Mouse (Mus musculus) midbrain, embryonic 11.5 days (tissue): ENCODE results near the gene Ikbkg. TPM values are rescaled to one million over a fixed set of nuclear protein-coding genes. Genes with fewer than 3 reads are reported as not detected.

Experiments used
- ATAC-seq: fragments of 200-750 bp; cut with Nextera tagmentation; 2 replicates; pipeline ENCODE4 v1.8.0; 2017; ENCODE audit warnings: moderate TSS enrichment, moderate library complexity; ENCODE audit not compliant: low FRiP score
- DNase-seq: peaks from one replicate; pipeline ENCODE4 v3.0.0; 2015; ENCODE audit warnings: low spot score; ENCODE audit errors: missing footprints
- H3K27ac ChIP-seq: fragments of 300-500 bp; sonication (generic); 2 replicates; pipeline ENCODE4 v1.5.1; 2014; ENCODE audit warnings: low read depth, low read length
- H3K27me3 ChIP-seq: fragments of 300-500 bp; sonication (generic); 2 replicates; pipeline ENCODE4 v1.6.1; 2014; ENCODE audit warnings: mild to moderate bottlenecking, low read length, moderate library complexity, mixed read lengths; ENCODE audit not compliant: control insufficient read depth, insufficient read depth
- H3K36me3 ChIP-seq: fragments of 300-500 bp; sonication (generic); 2 replicates; pipeline ENCODE4 v1.6.1; 2014; ENCODE audit warnings: mild to moderate bottlenecking, low read length, moderate library complexity, mixed read lengths; ENCODE audit not compliant: control insufficient read depth, insufficient read depth
- H3K4me1 ChIP-seq: fragments of 300-500 bp; sonication (generic); 2 replicates; pipeline ENCODE4 v1.6.1; 2014; ENCODE audit warnings: low read length; ENCODE audit not compliant: control insufficient read depth, insufficient read depth
- H3K4me2 ChIP-seq: fragments of 300-500 bp; sonication (generic); 2 replicates; pipeline ENCODE4 v1.6.1; 2014; ENCODE audit warnings: mild to moderate bottlenecking, moderate library complexity
- H3K4me3 ChIP-seq: fragments of 300-500 bp; sonication (generic); 2 replicates; pipeline ENCODE4 v1.5.1; 2014; ENCODE audit warnings: low read depth, low read length
- H3K9ac ChIP-seq: fragments of 300-500 bp; sonication (generic); 2 replicates; pipeline ENCODE4 v1.6.1; 2014; ENCODE audit warnings: low read length
- H3K9me3 ChIP-seq: fragments of 300-500 bp; sonication (generic); 2 replicates; pipeline ENCODE4 v1.6.1; 2016; ENCODE audit warnings: low read length; ENCODE audit not compliant: control insufficient read depth
- WGBS: fragments of 180-500 bp; shearing (Covaris S2); extraction: QIAGEN DNeasy Blood & Tissue Kit; methylation state at CpG from one replicate; pipeline ENCODE4 v1.1.7; 2014; 5-methylcytosine and 5-hydroxymethylcytosine counted together
- polyA plus RNA-seq: library from polyadenylated mRNA; unstranded; fragments of >200 nt; fragmentation: Nextera tagmentation; extraction: Ambion mirVana; gene quantifications from 2 replicates; pipeline ENCODE4 v1.2.1, GENCODE M21; 2014

Gene Ikbkg
- polyA plus RNA-seq, 1 experiment from 2014 or later = 22.8 TPM

DNA sequence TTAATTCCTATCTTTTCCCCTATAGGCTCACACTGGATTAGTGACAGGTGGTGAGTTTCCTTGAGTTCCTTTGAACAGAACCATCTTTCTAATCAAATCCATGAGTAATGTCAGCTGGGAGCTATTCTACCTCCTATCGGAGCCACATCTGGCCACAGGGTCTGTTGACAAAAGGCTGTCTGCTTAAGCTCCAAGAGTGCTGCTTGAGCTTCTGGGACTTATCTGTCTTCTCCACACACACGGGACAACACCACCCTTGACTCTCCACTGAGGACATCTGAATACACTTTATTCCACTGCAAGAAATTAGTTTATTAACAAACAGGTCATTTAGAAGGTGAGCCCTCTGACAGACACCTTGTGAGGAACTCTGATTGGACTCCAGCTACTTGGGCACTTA lies 8.6 kb upstream of the Ikbkg start:
- H3K36me3 ChIP-seq = no peaks in the 10 kb centered on the region
- no peak for ATAC-seq
- H3K27ac ChIP-seq = no peak overlapping the region
- no peak overlapping the region for H3K4me2 ChIP-seq
- H3K4me3 ChIP-seq = no peak overlapping the region
- DNase-seq = no peak
- no peaks in the 10 kb centered on the region for H3K9me3 ChIP-seq
- H3K4me1 ChIP-seq = no peaks in the 10 kb centered on the region
- H3K9ac ChIP-seq = no peak overlapping the region
- WGBS = 88% methylated on average over 2 of the region's 2 CpGs
- no peaks in the 10 kb centered on the region for H3K27me3 ChIP-seq

DNA sequence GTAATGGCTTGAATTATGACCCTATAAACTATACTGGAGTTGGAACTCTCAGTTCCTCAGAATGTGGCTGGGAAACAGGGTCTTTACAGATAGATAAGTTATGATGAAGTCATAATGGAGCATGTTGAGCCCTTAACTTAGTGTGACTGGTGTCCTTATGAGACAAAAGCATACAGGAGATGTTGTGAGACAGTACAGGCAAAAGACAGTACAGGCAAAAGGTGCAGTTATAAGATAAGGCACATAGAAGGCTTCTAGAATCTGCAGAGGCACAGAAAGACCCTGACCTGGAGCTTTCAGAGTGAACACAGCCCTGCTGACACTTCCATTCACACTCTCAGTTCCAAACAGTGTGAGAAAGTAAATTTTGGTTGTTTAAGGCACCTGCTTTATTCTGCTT lies 4.9 kb upstream of the Ikbkg start:
- Histone ChIP-seq H3K9ac (no peak overlapping the region), H3K4me2 (no peak overlapping the region), H3K27ac (no peak overlapping the region), H3K36me3 (no peaks in the 10 kb centered on the region), H3K4me1 (no peaks in the 10 kb centered on the region), H3K9me3 (no peaks in the 10 kb centered on the region), H3K4me3 (no peak overlapping the region), H3K27me3 (no peaks in the 10 kb centered on the region)
- ATAC-seq (no peak), DNase-seq (no peak)

GRCm38 (mm10) chrX:74400136-74400535 lies 7.0 kb downstream of the Ikbkg start:
- Histone ChIP-seq H3K4me3 (no peak overlapping the region), H3K9me3 (no peaks in the 10 kb centered on the region), H3K9ac (no peak overlapping the region), H3K27ac (no peak overlapping the region), H3K27me3 (no peaks in the 10 kb centered on the region), H3K36me3 (no peaks in the 10 kb centered on the region), H3K4me1 (no peaks in the 10 kb centered on the region), H3K4me2 (no peak overlapping the region)
- ATAC-seq (no peak), DNase-seq (no peak)
- 81% methylated on average over 3 of the region's 3 CpGs for WGBS

DNA sequence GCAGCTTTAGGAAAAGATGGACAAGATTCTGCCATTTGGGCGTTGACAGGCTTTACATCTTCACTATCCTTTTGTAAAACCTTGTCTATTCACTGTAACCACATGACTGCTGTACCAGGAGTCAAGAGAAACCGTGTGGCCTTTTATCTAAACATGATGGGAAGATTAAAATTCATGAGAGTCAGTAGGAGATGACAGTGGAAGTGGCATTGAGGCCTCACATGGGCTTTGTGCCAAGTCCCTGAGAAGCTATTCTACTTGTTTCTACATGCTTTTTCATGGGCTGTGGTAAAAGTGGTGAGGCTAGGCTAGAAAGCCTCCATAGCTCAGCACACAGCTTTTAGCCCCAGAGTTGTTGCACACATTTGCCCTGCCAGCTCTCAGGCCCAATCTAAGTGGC lies 15.2 kb downstream of the Ikbkg start:
- Histone ChIP-seq H3K9ac (no peak overlapping the region), H3K9me3 (no peaks in the 10 kb centered on the region), H3K4me3 (no peak overlapping the region), H3K4me1 (no peaks in the 10 kb centered on the region), H3K27ac (no peak overlapping the region), H3K36me3 (no peaks in the 10 kb centered on the region), H3K4me2 (no peak overlapping the region), H3K27me3 (no peaks in the 10 kb centered on the region)
- no peak for ATAC-seq
- DNase-seq = no peak
- WGBS = 47% methylated on average over 2 of the region's 2 CpGs

DNA sequence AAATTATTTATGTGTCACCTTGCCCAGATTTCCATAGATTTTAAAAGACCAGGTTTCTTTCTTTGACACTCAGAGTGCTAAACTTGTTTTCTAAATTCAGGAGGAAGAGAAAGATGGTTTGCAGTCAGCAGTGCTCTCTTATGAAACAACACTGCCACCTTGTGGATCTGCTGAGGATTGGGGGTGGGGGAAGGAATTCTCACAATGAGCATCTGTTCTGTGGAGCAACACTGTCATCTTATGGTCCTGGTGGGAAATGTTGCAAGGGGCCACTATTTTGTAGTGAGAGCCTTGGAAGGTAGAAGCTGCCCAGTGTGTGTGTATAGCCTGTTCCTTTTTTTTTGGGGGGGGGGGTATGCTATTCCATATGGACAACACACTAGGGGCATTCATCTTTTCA lies 20.3 kb downstream of the Ikbkg start:
- Histone ChIP-seq H3K9ac (no peak overlapping the region), H3K4me3 (no peak overlapping the region), H3K27ac (no peak overlapping the region), H3K4me2 (no peak overlapping the region), H3K36me3 (no peaks in the 10 kb centered on the region), H3K9me3 (no peaks in the 10 kb centered on the region), H3K27me3 (no peaks in the 10 kb centered on the region), H3K4me1 (no peaks in the 10 kb centered on the region)
- DNase-seq (peak; percentile 91), ATAC-seq (peak; percentile 72)

DNA sequence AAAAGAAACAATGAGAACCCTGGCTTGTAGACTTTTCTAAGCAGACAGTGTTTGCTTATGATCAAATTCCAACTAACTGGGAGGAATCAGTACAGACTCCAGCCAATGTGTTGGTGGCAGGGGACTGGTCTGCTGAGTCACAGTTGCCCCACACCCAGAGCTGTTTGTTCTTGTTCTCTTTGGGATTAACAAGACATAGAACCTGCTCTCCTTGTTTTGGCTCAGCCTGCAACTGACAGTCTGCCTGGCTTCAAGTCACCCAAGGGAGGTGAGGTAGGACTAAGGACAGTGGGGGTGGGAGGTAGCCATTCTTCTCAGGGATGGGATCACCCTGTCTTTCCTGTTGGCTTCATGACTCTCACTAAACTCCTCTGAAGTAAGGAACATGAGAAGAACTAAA lies 31.4 kb downstream of the Ikbkg start:
- no peaks in the 10 kb centered on the region for H3K27me3 ChIP-seq
- ATAC-seq (no peak), DNase-seq (no peak)
- H3K9me3 ChIP-seq = no peaks in the 10 kb centered on the region
- no peak overlapping the region for H3K27ac ChIP-seq
- no peak overlapping the region for H3K9ac ChIP-seq
- H3K4me3 ChIP-seq = no peak overlapping the region
- H3K36me3 ChIP-seq = no peaks in the 10 kb centered on the region
- no peak overlapping the region for H3K4me2 ChIP-seq
- H3K4me1 ChIP-seq = no peaks in the 10 kb centered on the region

DNA sequence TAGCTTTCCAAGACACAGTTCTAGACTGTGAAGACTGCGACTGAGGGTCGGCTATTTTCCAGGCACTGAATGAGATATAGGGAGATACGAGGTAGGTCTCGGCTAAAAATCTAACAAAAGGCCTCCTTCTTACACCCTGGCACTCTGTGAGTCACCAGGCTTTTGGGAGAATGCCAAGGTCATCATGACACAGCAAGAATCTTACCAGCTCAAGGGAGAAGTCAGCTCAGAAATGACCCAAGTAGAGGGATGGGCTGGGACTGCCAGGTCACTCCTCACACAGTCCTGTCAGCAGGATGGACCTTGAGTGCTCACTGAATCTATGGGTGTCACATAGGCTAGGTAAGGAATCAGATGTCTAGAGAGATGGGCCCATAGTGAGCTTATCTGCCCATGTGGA lies 32.1 kb downstream of the Ikbkg start:
- Histone ChIP-seq H3K4me3 (no peak overlapping the region), H3K9ac (no peak overlapping the region), H3K4me1 (peaks cover under 1% of the 10 kb centered on the region; the same call in 1 of the 2 replicates), H3K4me2 (no peak overlapping the region), H3K27me3 (no peaks in the 10 kb centered on the region), H3K36me3 (no peaks in the 10 kb centered on the region), H3K9me3 (no peaks in the 10 kb centered on the region), H3K27ac (no peak overlapping the region)
- DNase-seq = no peak
- no peak for ATAC-seq
- 84% methylated on average over 4 of the region's 4 CpGs for WGBS

DNA sequence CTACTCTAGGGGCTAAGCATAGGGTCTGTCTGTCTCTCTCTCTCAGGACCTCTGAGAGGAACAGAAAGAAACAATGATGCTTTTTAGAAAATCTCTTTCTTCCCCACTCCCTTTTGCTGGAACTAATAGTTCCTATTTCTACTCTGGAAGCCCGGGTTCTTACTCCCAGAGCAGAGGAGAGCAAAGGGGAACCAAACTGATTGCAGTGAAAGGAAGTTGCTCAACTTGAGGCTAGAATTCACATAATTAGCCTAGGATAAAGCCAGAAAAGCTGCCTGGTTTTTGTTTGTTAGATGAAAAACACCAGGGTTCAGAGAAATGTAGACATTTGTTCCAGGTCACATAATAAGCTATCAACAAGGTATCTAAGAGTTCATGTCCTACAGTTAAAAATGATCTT lies 33.2 kb downstream of the Ikbkg start:
- WGBS = 70% methylated on average over 1 of the region's 1 CpGs

GRCm38 (mm10) chrX:74427116-74427515 lies 34.0 kb downstream of the Ikbkg start:
- ATAC-seq = no peak
- no peak for DNase-seq
- Histone ChIP-seq H3K27me3 (no peaks in the 10 kb centered on the region), H3K36me3 (no peaks in the 10 kb centered on the region), H3K27ac (no peak overlapping the region), H3K9me3 (no peaks in the 10 kb centered on the region), H3K4me3 (no peak overlapping the region), H3K4me1 (peaks cover 2% of the 10 kb centered on the region; the same call in 1 of the 2 replicates), H3K4me2 (no peak overlapping the region), H3K9ac (no peak overlapping the region)
- 78% methylated on average over 3 of the region's 3 CpGs for WGBS

More for the DNA sequence above, 33.2 kb downstream of the Ikbkg start:
- Histone ChIP-seq H3K36me3 (no peaks in the 10 kb centered on the region), H3K4me1 (peaks cover 2% of the 10 kb centered on the region; the same call in 1 of the 2 replicates), H3K27ac (no peak overlapping the region), H3K4me2 (no peak overlapping the region), H3K4me3 (no peak overlapping the region), H3K9me3 (no peaks in the 10 kb centered on the region), H3K27me3 (no peaks in the 10 kb centered on the region), H3K9ac (no peak overlapping the region)
- no peak for DNase-seq
- ATAC-seq = no peak
